Mouse (Mus musculus) heart, postnatal 0 days (tissue): ENCODE results near the gene 4632433K11Rik.

Source experiments
- CTCF ChIP-seq: IDR thresholded peaks from 2 replicates; pipeline ENCODE4 v1.5.1; 2016; ENCODE audit warnings: antibody characterized with exemption, control low read depth, low read depth
- EP300 ChIP-seq: IDR thresholded peaks from 2 replicates; pipeline ENCODE4 v1.6.1; 2016; ENCODE audit warnings: antibody characterized with exemption, low read depth

- TF ChIP-seq CTCF (no peak), EP300 (no peak)
Observed at GRCm38 (mm10) chr7:5012681-5013513, 21.0 kb upstream of the 4632433K11Rik start.
